Mouse (Mus musculus) bone marrow, adult 2 months (tissue): Measurements from ENCODE around the gene Oaz3.

Experiments used
- CTCF ChIP-seq: fragments of 200-500 bp; IDR thresholded peaks from 2 replicates; pipeline ENCODE4 v1.5.1; 2011; ENCODE audit warnings: low read length, control low read depth; ENCODE audit not compliant: control insufficient read depth, insufficient read depth
- POLR2A ChIP-seq: fragments of 200-500 bp; IDR thresholded peaks from 2 replicates; pipeline ENCODE4 v1.6.1; 2011; ENCODE audit warnings: low read depth, mild to moderate bottlenecking, control low read depth, low read length, borderline replicate concordance; ENCODE audit not compliant: control insufficient read depth

- TF ChIP-seq CTCF (no peak), POLR2A (no peak)
These were observed 2.5 kb downstream of the Oaz3 start for GRCm38 (mm10) chr3:94441182-94441581.
